Mouse (Mus musculus): ENCODE data around the gene Hist1h2bb.
"Not testable (repeated sequence)": the region's sequence is repeated elsewhere in the genome, so short reads cannot be mapped to it uniquely, and the experiment has no call there.

The Hist1h2bb gene

DNA sequence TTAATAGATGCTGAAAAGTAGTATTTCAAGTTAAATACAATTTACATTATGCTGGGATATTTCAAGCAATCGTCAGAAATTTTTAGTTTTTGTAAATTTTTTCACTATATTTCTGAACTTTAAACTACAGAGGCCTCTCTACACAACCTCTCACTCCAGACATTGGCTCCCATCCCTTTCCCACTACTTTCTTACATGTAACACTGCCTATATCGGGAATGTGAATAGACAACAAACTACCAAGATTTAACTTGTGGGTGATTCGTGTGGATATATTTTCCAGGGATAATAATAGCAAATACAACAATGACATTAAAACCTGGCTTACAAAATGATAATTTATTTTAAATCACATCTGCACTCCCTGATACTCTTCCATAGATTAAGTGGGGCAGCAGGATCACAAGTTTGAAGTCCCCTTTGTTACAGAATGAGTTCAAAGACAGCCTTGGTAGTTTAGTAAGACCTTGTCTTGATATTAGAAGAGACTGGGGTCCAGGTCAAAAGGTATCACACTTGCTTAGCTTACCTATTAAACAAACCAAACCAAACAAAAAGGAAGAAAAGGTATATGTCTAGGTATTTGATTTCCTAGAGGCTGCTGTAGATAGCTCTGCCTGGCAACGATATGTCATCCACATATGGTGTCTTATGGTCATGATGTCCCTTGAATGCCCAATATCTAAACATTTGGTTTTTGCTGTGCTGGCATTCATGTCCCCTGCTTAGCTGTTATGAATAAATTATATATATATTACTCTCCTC lies 7.0 kb downstream of the Hist1h2bb start:
- no peak for TF ChIP-seq GATA4 (IDR thresholded peaks at IDR 0.05; ENCODE audit: insufficient replicate concordance, low read length)

DNA sequence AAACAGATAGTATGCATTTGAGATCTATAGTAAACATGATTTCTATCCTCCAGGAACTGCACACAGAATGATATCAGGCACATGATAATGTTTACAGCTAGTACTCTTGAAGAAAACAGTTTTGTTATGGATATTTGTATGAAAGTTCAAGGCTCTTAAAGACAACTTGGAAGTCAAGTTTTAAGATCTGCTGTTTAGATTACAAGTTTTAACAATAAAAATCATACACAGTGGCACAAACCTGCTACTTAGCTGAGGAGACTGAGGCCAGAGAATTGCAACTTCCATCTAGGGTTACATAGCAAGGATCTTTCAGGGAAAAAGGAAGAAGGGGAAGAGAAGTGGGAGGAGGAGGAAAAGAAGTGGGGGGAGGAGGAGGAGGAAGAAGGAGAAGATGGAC lies 8.5 kb downstream of the Hist1h2bb start:
- no peak for TF ChIP-seq GATA4 (IDR thresholded peaks at IDR 0.05; ENCODE audit: insufficient replicate concordance, low read length)

DNA sequence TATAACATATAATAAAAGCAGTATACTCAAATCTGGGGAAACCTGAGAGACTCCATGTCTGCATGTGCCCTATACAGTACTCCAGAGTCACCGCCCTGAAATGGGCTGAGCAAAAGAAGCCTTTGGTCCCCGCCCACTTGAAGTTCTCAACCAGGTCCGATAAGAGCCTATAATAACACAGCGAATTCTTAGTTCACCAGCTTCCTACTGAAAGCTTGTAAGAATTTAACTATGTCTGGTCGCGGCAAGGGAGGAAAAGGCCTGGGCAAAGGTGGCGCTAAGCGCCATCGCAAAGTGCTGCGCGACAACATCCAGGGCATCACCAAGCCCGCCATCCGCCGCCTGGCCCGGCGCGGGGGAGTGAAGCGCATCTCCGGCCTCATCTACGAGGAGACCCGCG lies 10.3 kb downstream of the Hist1h2bb start, which contains the start of gene Hist1h4b:
Gene Hist1h4b, plus strand, starts transcription at position 224 of the 400 bp plus-strand sequence.
- TF ChIP-seq GATA4 (IDR thresholded peaks at IDR 0.05; ENCODE audit: insufficient replicate concordance, low read length): no peak

DNA sequence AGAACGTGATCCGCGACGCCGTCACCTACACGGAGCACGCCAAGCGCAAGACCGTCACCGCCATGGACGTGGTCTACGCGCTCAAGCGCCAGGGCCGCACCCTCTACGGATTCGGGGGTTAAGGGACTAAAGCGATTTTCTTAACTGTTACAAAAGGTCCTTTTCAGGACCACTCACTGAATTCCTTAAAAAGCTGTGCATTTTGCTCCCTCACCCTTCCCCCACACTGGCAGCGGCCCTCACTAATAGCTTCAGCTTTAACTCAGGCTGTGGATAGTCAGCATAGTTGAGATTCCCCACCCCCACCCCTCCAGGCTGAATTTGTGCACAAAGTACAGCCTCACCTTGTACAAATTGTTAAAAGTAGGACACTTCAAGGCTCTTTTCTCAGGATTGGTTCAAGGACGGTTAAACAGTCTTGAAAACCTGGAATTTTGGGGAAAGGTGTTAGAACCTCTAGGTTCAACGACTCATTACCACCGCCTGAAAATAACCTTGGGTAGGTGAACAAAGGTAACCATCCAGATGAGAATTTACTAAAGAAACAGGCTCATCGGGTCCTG lies 10.8 kb downstream of the Hist1h2bb start:
- TF ChIP-seq GATA4 (IDR thresholded peaks at IDR 0.05; ENCODE audit: insufficient replicate concordance, low read length): no peak

DNA sequence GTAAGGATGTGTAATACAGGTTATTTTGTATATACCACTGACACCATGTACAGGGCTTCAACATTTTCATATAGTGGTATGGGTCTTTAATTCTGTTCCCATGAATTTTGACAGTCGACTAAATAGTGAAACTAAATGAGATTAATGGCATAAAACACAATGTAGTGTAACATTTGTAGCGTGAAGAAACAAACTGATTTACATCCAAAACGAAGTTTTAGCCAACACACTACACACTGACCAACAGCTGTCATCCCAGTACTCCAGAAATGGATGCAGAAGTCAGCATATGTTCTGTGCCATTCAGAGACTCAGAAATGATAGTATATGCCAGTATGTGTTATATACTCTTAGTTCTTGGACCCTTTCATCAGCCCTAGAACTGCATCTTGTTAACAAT lies 11.4 kb downstream of the Hist1h2bb start:
- TF ChIP-seq GATA4 (IDR thresholded peaks at IDR 0.05; ENCODE audit: insufficient replicate concordance, low read length): no peak

DNA sequence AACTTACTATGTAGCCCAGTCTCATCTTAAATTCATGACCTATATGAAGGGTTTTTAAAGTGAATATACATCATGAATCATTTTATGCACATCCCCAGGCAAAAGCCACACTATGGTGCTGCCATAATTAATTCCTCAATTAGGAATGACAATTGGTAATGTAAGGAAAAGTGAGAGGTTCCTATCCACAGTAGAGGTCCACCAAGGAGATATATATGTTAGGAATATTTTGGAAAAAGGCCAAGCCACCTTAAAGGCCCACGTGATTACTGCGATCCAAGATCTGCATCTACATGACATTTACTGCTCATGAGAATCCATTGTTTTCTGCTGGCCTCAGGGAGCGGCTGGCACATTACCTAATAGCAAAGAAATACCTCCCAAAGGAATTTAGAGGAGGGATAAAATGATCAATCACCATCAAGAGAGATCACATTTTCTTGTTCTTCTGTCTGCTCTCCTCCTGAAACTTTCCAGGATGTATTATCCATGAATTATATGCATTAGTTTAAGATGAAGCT lies 12.8 kb downstream of the Hist1h2bb start:
- no peak for TF ChIP-seq GATA4 (IDR thresholded peaks at IDR 0.05; ENCODE audit: insufficient replicate concordance, low read length)

DNA sequence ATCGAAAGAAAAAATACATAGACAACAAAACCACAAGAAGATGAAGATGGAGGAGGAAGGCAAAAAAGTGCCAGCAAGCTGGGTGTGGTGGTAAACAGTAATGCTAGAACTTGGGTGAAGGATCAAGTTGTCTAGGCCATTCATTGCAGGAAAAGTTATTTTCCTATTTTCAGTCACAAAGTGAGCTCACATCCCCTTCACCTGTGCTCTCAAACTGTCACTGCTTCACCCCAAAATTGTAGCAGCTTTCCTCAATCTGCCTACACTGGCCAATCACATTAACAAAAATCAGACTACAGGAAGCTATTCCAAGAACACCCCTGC lies 13.3 kb downstream of the Hist1h2bb start:
- no peak for TF ChIP-seq GATA4 (IDR thresholded peaks at IDR 0.05; ENCODE audit: insufficient replicate concordance, low read length)

DNA sequence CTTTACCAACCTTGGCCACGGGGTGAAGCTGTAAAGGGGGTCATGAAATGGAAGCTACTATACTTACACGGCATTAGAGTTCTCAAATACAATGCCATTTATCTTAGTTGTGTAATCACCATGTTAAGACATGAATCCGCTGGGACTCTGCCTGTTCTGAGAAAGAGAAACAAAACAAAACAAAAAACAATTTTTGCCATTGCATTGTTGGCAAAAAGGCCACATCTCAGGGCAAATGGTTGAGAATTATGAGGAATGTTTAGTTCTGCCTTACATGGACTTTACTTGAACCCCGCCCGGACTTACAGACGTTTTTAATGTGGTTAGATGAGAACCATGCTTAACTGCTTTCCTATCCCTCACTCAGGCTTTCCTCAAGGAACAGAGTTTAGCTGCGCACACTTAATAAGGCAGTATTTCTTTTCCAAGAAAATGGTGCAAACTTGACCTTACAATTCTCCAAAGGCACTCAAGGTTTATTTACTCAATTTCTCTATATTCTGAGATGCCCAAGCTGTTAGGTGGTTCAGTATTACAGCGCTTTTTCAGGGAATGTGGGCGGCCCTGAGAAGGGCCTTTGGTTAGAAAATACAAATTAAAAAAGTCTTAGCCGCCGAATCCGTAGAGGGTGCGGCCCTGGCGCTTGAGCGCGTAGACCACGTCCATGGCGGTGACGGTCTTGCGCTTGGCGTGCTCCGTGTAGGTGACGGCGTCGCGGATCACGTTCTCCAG lies 13.9 kb downstream of the Hist1h2bb start:
- TF ChIP-seq GATA4 (IDR thresholded peaks at IDR 0.05; ENCODE audit: insufficient replicate concordance, low read length): no peak

DNA sequence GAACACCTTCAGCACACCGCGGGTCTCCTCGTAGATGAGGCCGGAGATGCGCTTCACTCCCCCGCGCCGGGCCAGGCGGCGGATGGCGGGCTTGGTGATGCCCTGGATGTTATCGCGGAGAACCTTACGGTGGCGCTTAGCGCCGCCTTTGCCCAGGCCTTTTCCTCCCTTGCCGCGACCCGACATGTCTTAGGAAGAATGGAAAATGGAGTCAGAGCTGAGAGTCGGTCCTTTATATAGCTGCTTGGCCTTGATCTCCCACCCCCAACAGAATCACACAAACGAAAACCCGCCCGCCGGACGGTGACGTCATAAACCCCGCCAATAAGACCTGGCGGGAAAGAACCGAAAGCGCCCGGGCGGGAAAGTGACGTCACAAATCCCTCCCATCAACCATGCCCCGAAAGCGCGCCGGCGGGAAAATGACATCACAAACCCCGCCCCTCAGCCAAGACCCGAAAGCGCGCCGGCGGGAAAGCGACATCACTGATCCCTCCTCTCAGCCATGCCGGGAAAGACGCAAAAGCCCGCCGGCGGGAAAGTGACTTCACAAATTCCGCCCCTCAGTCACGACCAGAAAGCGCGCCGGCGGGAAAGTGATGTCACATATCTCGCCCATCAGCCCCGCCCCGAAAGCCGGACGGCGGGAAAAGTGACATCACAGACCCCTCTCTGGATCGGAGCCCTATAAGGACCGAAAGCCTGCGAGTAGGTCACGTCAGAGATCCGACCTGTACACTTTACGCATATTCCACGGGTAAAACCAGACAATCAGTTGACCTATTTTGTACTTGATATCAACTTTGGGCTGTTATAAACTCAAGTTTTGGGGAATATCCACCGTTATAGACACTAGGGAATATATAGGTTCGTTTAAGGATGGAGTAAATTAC lies 14.7 kb downstream of the Hist1h2bb start, which contains the start of gene Hist1h4a:
Gene Hist1h4a, minus strand, starts transcription at position 259 of the 893 bp plus-strand sequence.
- TF ChIP-seq GATA4 (IDR thresholded peaks at IDR 0.05; ENCODE audit: insufficient replicate concordance, low read length): no peak

DNA sequence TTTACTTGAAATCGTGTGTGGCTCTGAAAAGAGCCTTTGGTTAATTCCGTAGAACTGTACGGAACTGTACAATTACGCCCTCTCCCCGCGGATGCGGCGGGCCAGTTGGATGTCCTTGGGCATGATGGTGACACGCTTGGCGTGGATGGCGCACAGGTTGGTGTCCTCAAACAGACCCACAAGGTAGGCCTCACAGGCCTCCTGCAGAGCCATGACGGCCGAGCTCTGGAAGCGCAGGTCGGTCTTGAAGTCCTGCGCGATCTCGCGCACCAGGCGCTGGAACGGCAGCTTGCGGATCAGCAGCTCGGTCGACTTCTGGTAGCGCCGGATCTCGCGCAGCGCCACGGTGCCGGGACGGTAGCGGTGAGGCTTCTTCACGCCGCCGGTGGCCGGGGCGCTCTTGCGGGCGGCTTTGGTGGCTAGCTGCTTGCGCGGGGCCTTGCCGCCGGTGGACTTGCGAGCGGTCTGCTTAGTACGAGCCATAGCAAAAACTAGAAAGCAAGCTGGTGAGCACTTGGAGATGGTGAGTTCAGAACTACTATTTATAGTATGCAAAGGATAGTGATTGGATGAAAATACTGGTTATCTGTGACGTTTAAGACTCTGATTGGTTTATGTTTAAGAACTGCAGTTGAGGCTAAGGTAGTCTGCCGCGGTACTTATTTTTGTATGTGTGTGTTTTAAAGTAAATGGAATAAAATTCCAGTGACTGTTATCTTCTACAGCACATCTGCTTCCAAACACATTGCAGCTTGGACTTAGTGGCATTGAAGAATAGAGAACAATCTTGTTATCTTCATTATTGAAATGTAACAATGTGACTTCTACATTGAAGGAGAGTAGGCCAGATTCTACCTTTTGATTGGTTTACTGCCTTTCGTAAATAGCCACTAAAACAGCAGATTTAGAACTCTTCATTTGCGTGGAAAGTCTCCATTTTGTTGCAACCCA lies 15.6 kb downstream of the Hist1h2bb start, which contains the start of gene Hist1h3a:
Gene Hist1h3a, minus strand, starts transcription at position 516 of the 951 bp plus-strand sequence.
- TF ChIP-seq GATA4 (IDR thresholded peaks at IDR 0.05; ENCODE audit: insufficient replicate concordance, low read length): not testable (repeated sequence)

DNA sequence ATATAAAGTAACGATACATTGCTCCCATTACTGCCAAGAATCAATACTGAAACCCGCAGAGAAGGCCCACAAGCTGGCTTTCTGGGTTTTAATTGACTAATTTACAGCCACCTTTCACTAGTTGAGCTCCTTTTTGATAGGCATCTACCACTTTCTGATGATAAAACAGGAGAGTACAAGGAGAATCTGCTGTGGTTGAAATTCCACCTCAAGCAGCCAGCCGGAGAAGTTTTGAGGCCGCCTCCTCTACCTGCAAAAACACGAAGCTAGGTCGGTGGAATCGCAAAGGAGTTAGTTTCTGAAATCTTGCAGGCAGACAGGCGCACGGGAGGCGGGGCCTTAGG lies 16.7 kb downstream of the Hist1h2bb start:
- TF ChIP-seq GATA4 (IDR thresholded peaks at IDR 0.05; ENCODE audit: insufficient replicate concordance, low read length): no peak

DNA sequence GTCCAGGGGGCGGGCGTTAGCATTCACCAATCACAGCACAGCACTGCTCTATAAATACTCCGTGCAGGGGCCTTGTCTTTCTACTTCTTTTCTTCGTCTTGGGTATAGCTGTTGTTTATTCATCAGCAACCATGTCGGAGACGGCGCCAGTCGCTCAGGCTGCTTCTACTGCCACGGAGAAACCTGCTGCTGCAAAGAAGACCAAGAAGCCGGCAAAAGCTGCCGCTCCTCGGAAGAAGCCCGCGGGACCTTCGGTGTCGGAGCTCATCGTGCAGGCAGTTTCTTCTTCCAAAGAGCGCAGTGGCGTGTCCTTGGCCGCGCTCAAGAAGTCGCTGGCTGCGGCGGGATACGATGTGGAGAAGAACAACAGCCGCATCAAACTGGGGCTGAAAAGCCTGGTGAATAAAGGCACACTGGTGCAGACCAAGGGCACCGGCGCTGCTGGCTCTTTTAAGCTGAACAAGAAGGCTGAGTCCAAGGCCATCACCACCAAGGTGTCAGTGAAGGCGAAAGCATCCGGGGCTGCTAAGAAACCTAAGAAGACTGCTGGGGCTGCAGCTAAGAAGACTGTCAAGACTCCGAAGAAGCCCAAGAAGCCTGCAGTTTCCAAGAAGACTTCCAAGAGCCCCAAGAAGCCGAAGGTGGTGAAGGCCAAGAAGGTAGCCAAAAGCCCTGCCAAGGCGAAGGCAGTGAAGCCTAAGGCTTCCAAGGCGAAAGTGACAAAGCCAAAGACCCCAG lies 17.2 kb downstream of the Hist1h2bb start, which contains the start of gene Hist1h1a:
Gene Hist1h1a, plus strand, starts transcription at position 81 of the 738 bp plus-strand sequence.
- TF ChIP-seq GATA4 (IDR thresholded peaks at IDR 0.05; ENCODE audit: insufficient replicate concordance, low read length): no peak

Measured in liver, adult (tissue).